Mouse (Mus musculus): ENCODE measurements around the gene Atp8a2. TPM values are rescaled to one million over a fixed set of nuclear protein-coding genes. Genes with fewer than 3 reads are reported as not detected.

Atp8a2 gene
- total RNA-seq, 2 experiments from 2014 or later = 4.0 to 5.8 TPM

- intact Hi-C loops (cut with DNase I) = loop anchor here (10.0 kb wide), 1 partner anchor 566 kb away; no protein-coding TSS in a partner anchor
- no peak for DNase-seq
Measured at GRCm38 (mm10) chr14:60170845-60171610, 26.0 kb downstream of the Atp8a2 start.

GRCm38 (mm10) chr14:60163367-60163766, 33.6 kb downstream of the Atp8a2 start:
- intact Hi-C loops (cut with DNase I) = no loop called here
- DNase-seq = no peak

- no peak for DNase-seq
- intact Hi-C loops (cut with DNase I) = no loop called here
Measured at GRCm38 (mm10) chr14:60152373-60152772, 44.6 kb downstream of the Atp8a2 start.

GRCm38 (mm10) chr14:60148893-60149292, 48.1 kb downstream of the Atp8a2 start:
- intact Hi-C loops (cut with DNase I) = no loop called here
- DNase-seq = no peak

- no peak for DNase-seq
- intact Hi-C loops (cut with DNase I) = no loop called here
Measured at GRCm38 (mm10) chr14:60143234-60143633, 53.7 kb downstream of the Atp8a2 start.

GRCm38 (mm10) chr14:60138339-60138738, 58.6 kb downstream of the Atp8a2 start:
- intact Hi-C loops (cut with DNase I) = no loop called here
- DNase-seq = peak in 1 of 2 experiments; percentile 9

GRCm38 (mm10) chr14:60137812-60138211, 59.2 kb downstream of the Atp8a2 start:
- intact Hi-C loops (cut with DNase I) = no loop called here

GRCm38 (mm10) chr14:60135801-60136200, 61.2 kb downstream of the Atp8a2 start:
- intact Hi-C loops (cut with DNase I) = no loop called here
- no peak for DNase-seq

More at GRCm38 (mm10) chr14:60137812-60138211, 59.2 kb downstream of the Atp8a2 start:
- no peak for DNase-seq

- intact Hi-C loops (cut with DNase I) = no loop called here
- no peak for DNase-seq
Measured at GRCm38 (mm10) chr14:60134720-60135119, 62.3 kb downstream of the Atp8a2 start.

GRCm38 (mm10) chr14:60131196-60131876, 65.6 kb downstream of the Atp8a2 start:
- no peak for DNase-seq
- intact Hi-C loops (cut with DNase I) = no loop called here

- intact Hi-C loops (cut with DNase I) = no loop called here
- no peak for DNase-seq
Measured at GRCm38 (mm10) chr14:60129564-60129963, 67.4 kb downstream of the Atp8a2 start.

GRCm38 (mm10) chr14:60125202-60125601, 71.8 kb downstream of the Atp8a2 start:
- DNase-seq = peak; percentile 4 to 10
- intact Hi-C loops (cut with DNase I) = no loop called here

GRCm38 (mm10) chr14:60121572-60121971, 75.4 kb downstream of the Atp8a2 start:
- DNase-seq = no peak
- intact Hi-C loops (cut with DNase I) = no loop called here

GRCm38 (mm10) chr14:60117792-60118585, 79.0 kb downstream of the Atp8a2 start:
- intact Hi-C loops (cut with DNase I) = no loop called here
- no peak for DNase-seq

- DNase-seq = peak in 1 of 2 experiments; percentile 4
- intact Hi-C loops (cut with DNase I) = no loop called here
Measured at GRCm38 (mm10) chr14:60086808-60087725, 109.9 kb downstream of the Atp8a2 start.

- intact Hi-C loops (cut with DNase I) = no loop called here
- no peak for DNase-seq
Measured at GRCm38 (mm10) chr14:60086254-60086807, 110.6 kb downstream of the Atp8a2 start.

- DNase-seq = no peak
- intact Hi-C loops (cut with DNase I) = no loop called here
Measured at GRCm38 (mm10) chr14:60082771-60083170, 114.2 kb downstream of the Atp8a2 start.

GRCm38 (mm10) chr14:60072496-60072895, 124.5 kb downstream of the Atp8a2 start:
- intact Hi-C loops (cut with DNase I) = no loop called here
- DNase-seq = no peak

GRCm38 (mm10) chr14:60065186-60065585, 131.8 kb downstream of the Atp8a2 start:
- DNase-seq = no peak
- intact Hi-C loops (cut with DNase I) = no loop called here

GRCm38 (mm10) chr14:60061023-60061422, 136.0 kb downstream of the Atp8a2 start:
- DNase-seq = no peak
- intact Hi-C loops (cut with DNase I) = no loop called here
